Mouse (Mus musculus) CD8-positive naive resting alpha-beta T cell, adult 2 months (primary cell): Measurements from ENCODE around the gene A2ml1.
"Not testable (repeated sequence)": the region's sequence is repeated elsewhere in the genome, so short reads cannot be mapped to it uniquely, and the experiment has no call there.

Source experiments
- DNase-seq, 2 experiments: peaks; one replicate each; pipeline ENCODE4 v3.0.0; 2022; ENCODE audit warnings: low read depth in 2 of 2, low spot score in 2 of 2

A2ml1 gene

GRCm38 (mm10) chr6:128581508-128581907, at the start of gene A2ml1:
TSS of gene A2ml1 (minus strand) at chr6:128581608.
- no peak for DNase-seq

- peak in 1 of 2 experiments; percentile 13 for DNase-seq
Observed at GRCm38 (mm10) chr6:128629771-128630739, 48.6 kb upstream of the A2ml1 start.

- DNase-seq = not testable (repeated sequence)
Observed at GRCm38 (mm10) chr6:128625246-128625645, 43.8 kb upstream of the A2ml1 start.

- no peak for DNase-seq
Observed at GRCm38 (mm10) chr6:128624425-128624824, 43.0 kb upstream of the A2ml1 start.

- DNase-seq = not testable (repeated sequence)
Observed at GRCm38 (mm10) chr6:128623433-128623832, 42.0 kb upstream of the A2ml1 start, which contains the start of gene Klrb1a. TSS of gene Klrb1a (minus strand) at chr6:128623533.

- no peak for DNase-seq
Observed at GRCm38 (mm10) chr6:128622733-128623132, 41.3 kb upstream of the A2ml1 start.

GRCm38 (mm10) chr6:128606350-128606749, 24.9 kb upstream of the A2ml1 start:
- no peak for DNase-seq

GRCm38 (mm10) chr6:128604512-128604911, 23.1 kb upstream of the A2ml1 start:
- peak in 1 of 2 experiments; percentile 2 for DNase-seq

- no peak for DNase-seq
Observed at GRCm38 (mm10) chr6:128602463-128603201, 21.2 kb upstream of the A2ml1 start.

- DNase-seq = no peak
Observed at GRCm38 (mm10) chr6:128602026-128602425, 20.6 kb upstream of the A2ml1 start.

GRCm38 (mm10) chr6:128599555-128599954, 18.1 kb upstream of the A2ml1 start:
- DNase-seq = no peak

- DNase-seq = no peak
Observed at GRCm38 (mm10) chr6:128598256-128599047, 17.0 kb upstream of the A2ml1 start.

- DNase-seq = no peak
Observed at GRCm38 (mm10) chr6:128597121-128597522, 15.7 kb upstream of the A2ml1 start.

- no peak for DNase-seq
Observed at GRCm38 (mm10) chr6:128594651-128595050, 13.2 kb upstream of the A2ml1 start.

- no peak for DNase-seq
Observed at GRCm38 (mm10) chr6:128589426-128589825, 8.0 kb upstream of the A2ml1 start.

GRCm38 (mm10) chr6:128587619-128588018, 6.2 kb upstream of the A2ml1 start:
- no peak for DNase-seq

- no peak for DNase-seq
Observed at GRCm38 (mm10) chr6:128585642-128586245, 4.3 kb upstream of the A2ml1 start.

GRCm38 (mm10) chr6:128584070-128584660, 2.8 kb upstream of the A2ml1 start:
- DNase-seq = no peak

GRCm38 (mm10) chr6:128577301-128577700, 4.1 kb downstream of the A2ml1 start:
- no peak for DNase-seq

GRCm38 (mm10) chr6:128566589-128566988, 14.8 kb downstream of the A2ml1 start:
- DNase-seq = no peak
